Mouse (Mus musculus): Measurements from ENCODE around the gene Plcz1.

DNA sequence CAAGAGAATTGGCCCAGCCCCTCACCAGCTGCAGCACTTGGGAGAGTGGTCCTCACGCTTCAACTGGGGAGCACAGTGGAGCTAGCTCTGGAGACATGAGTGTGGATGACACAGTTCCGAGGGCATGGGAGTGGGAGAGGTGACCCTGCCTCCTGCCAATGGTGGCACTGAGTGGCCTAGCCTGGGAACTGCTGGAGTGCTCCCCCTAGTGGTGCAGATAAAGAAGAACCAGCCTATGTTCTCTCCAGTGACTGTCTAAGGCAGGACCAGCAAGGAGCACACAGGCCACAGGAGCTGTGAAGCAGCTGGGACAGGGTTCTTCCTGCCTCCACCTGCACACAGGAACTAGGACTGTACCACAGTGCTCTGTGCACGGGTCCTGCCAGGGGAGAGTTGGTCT is 40.5 kb upstream of the Plcz1 start:
- 0 out of 2 replicates have a peak, but pooled peaks have one; percentile 21 for TF ChIP-seq CTCF (IDR thresholded peaks at IDR 0.05; ENCODE audit: control insufficient read depth, insufficient read depth, low read length)
- TF ChIP-seq POLR2A (IDR thresholded peaks at IDR 0.05; ENCODE audit: borderline replicate concordance, control insufficient read depth, low read depth, low read length) = no peak

All from bone marrow, adult 2 months (tissue).